Mouse (Mus musculus) testis, adult 2 months (tissue): ENCODE data around the gene Cetn4. TPM values are rescaled to one million over a fixed set of nuclear protein-coding genes. Genes with fewer than 3 reads are reported as not detected.

Experiments used
- H3K27ac ChIP-seq: fragments of 200-500 bp; 2 replicates; pipeline ENCODE4 v1.5.1; 2012; ENCODE audit warnings: low read depth, low read length; ENCODE audit not compliant: control insufficient read depth, insufficient read depth
- H3K27me3 ChIP-seq: fragments of 200-500 bp; 2 replicates; pipeline ENCODE4 v1.6.1; 2012; ENCODE audit warnings: mild to moderate bottlenecking, low read length, moderate library complexity; ENCODE audit not compliant: control insufficient read depth, insufficient read depth
- H3K36me3 ChIP-seq: fragments of 200-500 bp; 2 replicates; pipeline ENCODE4 v1.6.1; 2012; ENCODE audit warnings: mild to moderate bottlenecking, low read length; ENCODE audit not compliant: control insufficient read depth, insufficient read depth
- H3K4me1 ChIP-seq: fragments of 200-500 bp; 2 replicates; pipeline ENCODE4 v1.6.1; 2012; ENCODE audit warnings: low read length; ENCODE audit not compliant: control insufficient read depth, insufficient read depth
- H3K4me3 ChIP-seq: fragments of 200-500 bp; 2 replicates; pipeline ENCODE4 v1.5.1; 2012; ENCODE audit warnings: low read depth, mild to moderate bottlenecking, low read length, moderate library complexity, mixed read lengths; ENCODE audit not compliant: control insufficient read depth
- CTCF ChIP-seq: fragments of 200-500 bp; IDR thresholded peaks from 2 replicates; pipeline ENCODE4 v1.5.1; 2012; ENCODE audit warnings: low read depth, mild to moderate bottlenecking, inconsistent platforms, low read length, moderate library complexity; ENCODE audit not compliant: control insufficient read depth, insufficient read depth, insufficient replicate concordance
- POLR2A ChIP-seq: fragments of 200-500 bp; IDR thresholded peaks from 2 replicates; pipeline ENCODE4 v1.6.1; 2012; ENCODE audit warnings: low read depth, mild to moderate bottlenecking, inconsistent platforms, low read length, moderate library complexity; ENCODE audit not compliant: control insufficient read depth
- polyA plus RNA-seq: library from polyadenylated mRNA; depleted of rRNA; stranded (reverse); fragments of >200 nt; gene quantifications from 2 replicates; pipeline ENCODE4 v1.2.3, GENCODE M21; 2012; rRNA removed

Gene Cetn4
- 101 and 172 TPM in 2 replicates for polyA plus RNA-seq

GRCm38 (mm10) chr3:37312370-37312941, at the start of gene Cetn4, which contains the start of gene Bbs12:
Gene Cetn4 (minus strand): TSS chr3:37312708.
Gene Bbs12 (plus strand): TSS chr3:37312554.
- TF ChIP-seq CTCF (no peak), POLR2A (peak; percentile 89)
- Histone ChIP-seq H3K27ac (peak within 1 kb of the TSS; percentile 72), H3K27me3 (no peaks in the 10 kb centered on the region), H3K36me3 (no peaks in the 10 kb centered on the region), H3K4me1 (peaks cover 2% of the 10 kb centered on the region; the same call in 1 of the 2 replicates), H3K4me3 (peak within 1 kb of the TSS; percentile 83)

- Histone ChIP-seq H3K27ac (no peak overlapping the region), H3K36me3 (no peaks in the 10 kb centered on the region), H3K4me3 (no peak overlapping the region), H3K4me1 (no peaks in the 10 kb centered on the region), H3K27me3 (no peaks in the 10 kb centered on the region)
- no peak for TF ChIP-seq POLR2A
- TF ChIP-seq CTCF = no peak
Observed at GRCm38 (mm10) chr3:37360729-37361128, 48.2 kb upstream of the Cetn4 start.

GRCm38 (mm10) chr3:37354737-37355136, 42.2 kb upstream of the Cetn4 start:
- Histone ChIP-seq H3K4me1 (no peaks in the 10 kb centered on the region), H3K27me3 (no peaks in the 10 kb centered on the region), H3K36me3 (no peaks in the 10 kb centered on the region), H3K4me3 (no peak overlapping the region), H3K27ac (no peak overlapping the region)
- TF ChIP-seq CTCF = no peak
- TF ChIP-seq POLR2A = no peak

- H3K27ac ChIP-seq = no peak overlapping the region
- TF ChIP-seq POLR2A (no peak), CTCF (no peak)
- peaks cover 3% of the 10 kb centered on the region for H3K4me1 ChIP-seq
- H3K4me3 ChIP-seq = no peak overlapping the region
- H3K27me3 ChIP-seq = peaks cover under 1% of the 10 kb centered on the region; the same call in 1 of the 2 replicates
- H3K36me3 ChIP-seq = no peaks in the 10 kb centered on the region
Observed at GRCm38 (mm10) chr3:37353951-37354481, 41.5 kb upstream of the Cetn4 start.

- Histone ChIP-seq H3K4me3 (no peak overlapping the region), H3K27me3 (peaks cover 3% of the 10 kb centered on the region), H3K36me3 (no peaks in the 10 kb centered on the region), H3K4me1 (peaks cover 13% of the 10 kb centered on the region), H3K27ac (no peak overlapping the region)
- no peak for TF ChIP-seq POLR2A
- TF ChIP-seq CTCF = no peak
Observed at GRCm38 (mm10) chr3:37350386-37350785, 37.9 kb upstream of the Cetn4 start.

- peak overlapping the region; percentile 87 for H3K4me3 ChIP-seq
- no peak overlapping the region; the same call in 1 of the 2 replicates for H3K27ac ChIP-seq
- H3K4me1 ChIP-seq = peaks cover 13% of the 10 kb centered on the region
- peaks cover 3% of the 10 kb centered on the region for H3K27me3 ChIP-seq
- no peaks in the 10 kb centered on the region for H3K36me3 ChIP-seq
- TF ChIP-seq POLR2A = no peak
- no peak for TF ChIP-seq CTCF
Observed at GRCm38 (mm10) chr3:37349166-37349548, 36.6 kb upstream of the Cetn4 start.

GRCm38 (mm10) chr3:37348221-37349165, 36.0 kb upstream of the Cetn4 start, which contains the start of gene Fgf2:
Gene Fgf2 (plus strand): TSS chr3:37348346.
- peak within 1 kb of the TSS; percentile 87 for H3K4me3 ChIP-seq
- no peaks in the 10 kb centered on the region for H3K36me3 ChIP-seq
- H3K27me3 ChIP-seq = peaks cover 3% of the 10 kb centered on the region
- peaks cover 13% of the 10 kb centered on the region for H3K4me1 ChIP-seq
- H3K27ac ChIP-seq = peak within 1 kb of the TSS; percentile 66
- TF ChIP-seq CTCF (no peak), POLR2A (no peak)
